ENCODE assay signal across 13 mouse cellular contexts in the genomic region with DNA sequence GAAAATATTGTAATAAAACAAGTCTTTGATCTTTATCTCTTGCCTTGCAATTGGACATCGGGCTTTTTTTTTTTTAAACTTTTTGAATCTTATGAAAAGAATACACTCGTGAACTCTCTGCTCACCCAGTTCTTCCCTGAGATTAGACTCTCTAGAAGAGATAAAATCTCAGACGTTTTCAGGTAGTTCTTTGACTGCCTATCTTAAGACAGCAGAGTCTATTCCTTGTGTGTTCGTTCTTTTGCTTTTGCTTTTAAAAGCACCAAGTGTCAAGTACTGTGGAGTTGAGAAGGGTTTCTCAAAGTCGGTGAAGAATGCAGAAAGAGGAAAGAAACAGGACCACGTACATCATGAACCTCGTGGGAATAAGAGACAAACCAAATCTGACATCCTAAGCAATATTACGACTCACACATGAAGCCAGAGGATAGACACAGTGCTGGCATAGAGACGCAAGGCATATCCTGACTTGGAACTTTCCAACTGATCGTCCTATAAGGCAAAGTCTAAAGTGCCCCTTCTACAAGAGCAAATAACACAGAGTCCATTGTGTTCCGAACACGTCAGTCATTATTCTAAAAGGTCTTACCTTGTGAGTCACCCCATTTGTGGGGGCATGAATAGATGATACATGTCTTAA.
A peak's percentile ranks its signal among the peaks of the same experiment; 100 is the strongest.
DNase-seq lines count a peak whose midpoint lies in the region; ATAC-seq and TF ChIP-seq lines count a peak whose summit lies in the region.
"Had no signal": no experiment of that assay in that cellular context is flagged by ENCODE, and none has a peak within 500 bp of the region (broad histone marks: within the 10 kb centered on the region; RNA-seq: fewer than 3 reads in every experiment).

No protein-coding gene starts in this region.

- TF ChIP-seq EP300 in liver, postnatal 0 days (IDR thresholded peaks at IDR 0.05; ENCODE audit: low read depth): no peak; the same call in 1 of the 2 replicates

- ATAC-seq in kidney, embryonic 15.5 days (replicated peaks; ENCODE audit: low FRiP score): no peak; the same call in 1 of the 2 replicates
- ATAC-seq in midbrain, embryonic 11.5 days (ENCODE audit: low FRiP score): no peak
- no peak for ATAC-seq in midbrain, postnatal 0 days (ENCODE audit: low FRiP score)
- ATAC-seq in liver, postnatal 0 days: peak; percentile 49
- ATAC-seq in granulocyte monocyte progenitor cell, adult 5-6 weeks (replicated peaks; ENCODE audit: poor library complexity, severe bottlenecking): no peak

- H3K27ac ChIP-seq in kidney, embryonic 15.5 days: peak overlapping the region; percentile 79
- H3K27ac ChIP-seq in midbrain, embryonic 11.5 days (ENCODE audit: low read depth, low read length): no peak overlapping the region
- no peak overlapping the region for H3K27ac ChIP-seq in midbrain, postnatal 0 days (ENCODE audit: low read depth, low read length)
- H3K27ac ChIP-seq in liver, postnatal 0 days (ENCODE audit: low read depth): peak overlapping the region; percentile 82
- H3K27ac ChIP-seq: embryonic facial prominence, embryonic 15.5 days; forebrain, embryonic 12.5 days; midbrain, embryonic 12.5 days had no signal

- H3K9ac ChIP-seq in kidney, embryonic 15.5 days: no peak overlapping the region
- H3K9ac ChIP-seq in midbrain, embryonic 11.5 days (ENCODE audit: low read length): no peak overlapping the region
- H3K9ac ChIP-seq in midbrain, postnatal 0 days (replicated peaks; ENCODE audit: low read length, poor library complexity, severe bottlenecking): no peak overlapping the region
- H3K9ac ChIP-seq in liver, postnatal 0 days (replicated peaks): no peak overlapping the region
- H3K9ac ChIP-seq: embryonic facial prominence, embryonic 15.5 days; forebrain, embryonic 12.5 days; midbrain, embryonic 12.5 days had no signal

- H3K9me3 ChIP-seq in kidney, embryonic 15.5 days (replicated peaks): no peaks in the 10 kb centered on the region
- H3K9me3 ChIP-seq in midbrain, embryonic 11.5 days (ENCODE audit: control insufficient read depth, low read length): no peaks in the 10 kb centered on the region
- H3K9me3 ChIP-seq in midbrain, postnatal 0 days (ENCODE audit: low read length): no peaks in the 10 kb centered on the region
- H3K9me3 ChIP-seq in liver, postnatal 0 days (ENCODE audit: low read length): no peaks in the 10 kb centered on the region
- H3K9me3 ChIP-seq: embryonic facial prominence, embryonic 15.5 days; forebrain, embryonic 12.5 days; midbrain, embryonic 12.5 days had no signal

- no peak for TF ChIP-seq CTCF in midbrain, postnatal 0 days (IDR thresholded peaks at IDR 0.05)
- no peak for TF ChIP-seq CTCF in liver, postnatal 0 days (IDR thresholded peaks at IDR 0.05; ENCODE audit: low read depth)

- H3K4me3 ChIP-seq in kidney, embryonic 15.5 days (replicated peaks): no peak overlapping the region
- H3K4me3 ChIP-seq in midbrain, embryonic 11.5 days (ENCODE audit: low read depth, low read length): no peak overlapping the region
- H3K4me3 ChIP-seq in midbrain, postnatal 0 days (ENCODE audit: low read depth, low read length): no peak overlapping the region
- no peak overlapping the region for H3K4me3 ChIP-seq in liver, postnatal 0 days (ENCODE audit: low read depth, low read length)
- H3K4me3 ChIP-seq: embryonic facial prominence, embryonic 15.5 days; forebrain, embryonic 12.5 days; midbrain, embryonic 12.5 days had no signal

- H3K4me1 ChIP-seq in kidney, embryonic 15.5 days: peaks cover 45% of the 10 kb centered on the region
- no peaks in the 10 kb centered on the region for H3K4me1 ChIP-seq in midbrain, embryonic 11.5 days (ENCODE audit: control insufficient read depth, insufficient read depth, low read length)
- no peaks in the 10 kb centered on the region for H3K4me1 ChIP-seq in midbrain, postnatal 0 days (ENCODE audit: insufficient read depth, low read length)
- H3K4me1 ChIP-seq in liver, postnatal 0 days (ENCODE audit: insufficient read depth): peaks cover 16% of the 10 kb centered on the region; the same call in 1 of the 2 replicates
- H3K4me1 ChIP-seq: embryonic facial prominence, embryonic 15.5 days; forebrain, embryonic 12.5 days; midbrain, embryonic 12.5 days had no signal

- no peaks in the 10 kb centered on the region for H3K27me3 ChIP-seq in kidney, embryonic 15.5 days
- H3K27me3 ChIP-seq in midbrain, embryonic 11.5 days (ENCODE audit: control insufficient read depth, insufficient read depth, low read length): no peaks in the 10 kb centered on the region
- no peaks in the 10 kb centered on the region for H3K27me3 ChIP-seq in midbrain, postnatal 0 days (ENCODE audit: insufficient read depth, low read length)
- no peaks in the 10 kb centered on the region for H3K27me3 ChIP-seq in liver, postnatal 0 days (ENCODE audit: insufficient read depth, low read length)
- H3K27me3 ChIP-seq: embryonic facial prominence, embryonic 15.5 days; forebrain, embryonic 12.5 days; midbrain, embryonic 12.5 days had no signal

- 48% methylated on average over 12 of the region's 12 CpGs for WGBS in kidney, embryonic 15.5 days
- 82% methylated on average over 12 of the region's 12 CpGs for WGBS in midbrain, embryonic 11.5 days
- 83% methylated on average over 12 of the region's 12 CpGs for WGBS in midbrain, postnatal 0 days
- 47% methylated on average over 12 of the region's 12 CpGs for WGBS in liver, postnatal 0 days (ENCODE audit: insufficient replicate concordance)

- H3K36me3 ChIP-seq in kidney, embryonic 15.5 days: no peaks in the 10 kb centered on the region
- H3K36me3 ChIP-seq in midbrain, embryonic 11.5 days (ENCODE audit: control insufficient read depth, insufficient read depth, low read length): no peaks in the 10 kb centered on the region
- H3K36me3 ChIP-seq in midbrain, postnatal 0 days (ENCODE audit: insufficient read depth, low read length): no peaks in the 10 kb centered on the region
- H3K36me3 ChIP-seq in liver, postnatal 0 days (replicated peaks; ENCODE audit: insufficient read depth, low read length): no peaks in the 10 kb centered on the region
- H3K36me3 ChIP-seq: embryonic facial prominence, embryonic 15.5 days; forebrain, embryonic 12.5 days; midbrain, embryonic 12.5 days had no signal

- H3K4me2 ChIP-seq in kidney, embryonic 15.5 days: no peak overlapping the region
- H3K4me2 ChIP-seq in midbrain, embryonic 11.5 days: no peak overlapping the region
- no peak overlapping the region for H3K4me2 ChIP-seq in midbrain, postnatal 0 days (ENCODE audit: low read depth, low read length, poor library complexity, severe bottlenecking)
- 0 out of 2 replicates have a peak overlapping the region, but pooled peaks have one; percentile 27 for H3K4me2 ChIP-seq in liver, postnatal 0 days (ENCODE audit: low read depth, low read length)
- H3K4me2 ChIP-seq: embryonic facial prominence, embryonic 15.5 days; forebrain, embryonic 12.5 days; midbrain, embryonic 12.5 days had no signal

- DNase-seq in kidney, postnatal 10 days: no peak
- DNase-seq in midbrain, embryonic 11.5 days (ENCODE audit: low spot score, missing footprints): peak; percentile 81
- no peak for DNase-seq in midbrain, postnatal 0 days (ENCODE audit: low spot score)
- DNase-seq in liver, postnatal 0 days: no peak
- no peak for DNase-seq in layer of hippocampus, adult 11-12 months (ENCODE audit: low spot score)
- no peak for DNase-seq in ovary, postnatal 36 days (ENCODE audit: low spot score)
- DNase-seq: cerebellum, adult 11-12 months; lung, adult 2 months had no signal

Comparison
In these comparisons a context has a peak if more than half of its experiments do, and no peak if none do; other contexts are left out.
1. H3K27ac ChIP-seq: peak in kidney, embryonic 15.5 days (single experiment) and liver, postnatal 0 days (single experiment); none in midbrain, embryonic 11.5 days (single experiment) and midbrain, postnatal 0 days (single experiment).